Comparison of ENCODE assay signal across 25 mouse cellular contexts in the genomic region with DNA sequence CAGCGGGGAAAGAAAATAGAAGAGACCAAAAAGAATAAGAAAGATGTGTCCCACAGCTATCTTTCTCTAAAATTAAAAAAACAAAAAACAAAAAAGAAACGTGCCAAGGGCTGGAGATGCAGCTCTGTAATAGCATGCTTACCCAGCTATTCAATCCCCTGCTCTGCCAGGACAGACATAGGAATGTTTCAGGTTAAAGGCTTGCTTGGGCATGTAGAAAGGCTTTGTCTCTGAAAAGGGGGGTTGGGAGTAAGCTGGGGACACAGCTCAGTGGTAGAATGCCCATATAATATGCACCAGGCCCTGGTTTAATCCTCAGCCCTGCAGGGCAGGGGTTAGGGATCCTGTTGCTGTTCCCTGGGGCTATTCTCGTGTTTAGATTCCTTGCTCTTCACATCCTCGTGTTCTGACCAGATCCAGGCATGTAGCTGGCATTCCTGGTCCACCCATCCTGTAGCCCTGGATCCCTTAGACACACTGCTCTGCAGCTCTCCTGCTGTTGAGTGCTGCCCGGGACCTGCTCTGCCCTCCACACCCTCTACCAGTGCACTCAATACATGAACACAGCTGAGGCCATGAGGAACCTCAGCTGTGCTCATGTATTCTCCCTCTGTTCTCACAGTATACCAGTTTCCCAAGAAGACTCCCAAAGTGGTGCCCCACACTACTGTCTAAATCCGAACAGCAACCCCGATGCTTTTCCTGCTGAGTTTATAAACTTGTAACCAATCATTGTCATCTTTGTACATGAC. TPM values are rescaled to one million over a fixed set of nuclear protein-coding genes. Genes with fewer than 3 reads are reported as not detected.
DNase-seq lines count a peak whose midpoint lies in the region; ATAC-seq lines count a peak whose summit lies in the region.
"Had no signal": no experiment of that assay in that cellular context is flagged by ENCODE, and none has a peak within 500 bp of the region (broad histone marks: within the 10 kb centered on the region; RNA-seq: fewer than 3 reads in every experiment).

No protein-coding gene starts in this region.

- H3K4me3 ChIP-seq in embryonic facial prominence, embryonic 11.5 days (ENCODE audit: low read depth, low read length): no peak overlapping the region
- H3K4me3 ChIP-seq in liver, embryonic 11.5 days (ENCODE audit: low read depth, low read length): no peak overlapping the region
- H3K4me3 ChIP-seq: hindbrain, embryonic 13.5 days; liver, embryonic 12.5 days; midbrain, embryonic 12.5 days had no signal

- ATAC-seq in embryonic facial prominence, embryonic 11.5 days (replicated peaks; ENCODE audit: insufficient number of reproducible peaks, low FRiP score, low TSS enrichment, low read depth): no peak
- ATAC-seq in liver, embryonic 11.5 days (replicated peaks; ENCODE audit: low FRiP score): no peak
- ATAC-seq: activated CD4-positive, CD25-positive, alpha-beta regulatory T cell, adult 4 months; forebrain, embryonic 16.5 days; liver, embryonic 12.5 days had no signal

- no peak overlapping the region for H3K9ac ChIP-seq in embryonic facial prominence, embryonic 11.5 days (replicated peaks; ENCODE audit: low read length)
- no peak overlapping the region for H3K9ac ChIP-seq in liver, embryonic 11.5 days (ENCODE audit: low read depth, low read length)
- H3K9ac ChIP-seq: hindbrain, embryonic 13.5 days; liver, embryonic 12.5 days; midbrain, embryonic 12.5 days had no signal

- H3K36me3 ChIP-seq in embryonic facial prominence, embryonic 11.5 days (replicated peaks; ENCODE audit: control insufficient read depth, insufficient read depth, low read depth, low read length): peaks cover 9% of the 10 kb centered on the region
- H3K36me3 ChIP-seq in liver, embryonic 11.5 days (ENCODE audit: control insufficient read depth, insufficient read depth, low read length): peaks cover 36% of the 10 kb centered on the region

- 82% methylated on average over 7 of the region's 7 CpGs for WGBS in embryonic facial prominence, embryonic 11.5 days
- WGBS in liver, embryonic 11.5 days: 90% methylated on average over 7 of the region's 7 CpGs

- H3K27me3 ChIP-seq in embryonic facial prominence, embryonic 11.5 days (ENCODE audit: control insufficient read depth, insufficient read depth, low read length): no peaks in the 10 kb centered on the region
- H3K27me3 ChIP-seq in liver, embryonic 11.5 days (replicated peaks; ENCODE audit: control insufficient read depth, insufficient read depth, low read length): no peaks in the 10 kb centered on the region
- H3K27me3 ChIP-seq: hindbrain, embryonic 13.5 days; liver, embryonic 12.5 days; midbrain, embryonic 12.5 days had no signal

- no peak overlapping the region for H3K4me2 ChIP-seq in embryonic facial prominence, embryonic 11.5 days (ENCODE audit: low read depth, low read length)
- no peak overlapping the region for H3K4me2 ChIP-seq in liver, embryonic 11.5 days
- H3K4me2 ChIP-seq: hindbrain, embryonic 13.5 days; liver, embryonic 12.5 days; midbrain, embryonic 12.5 days had no signal

- H3K27ac ChIP-seq in embryonic facial prominence, embryonic 11.5 days (replicated peaks; ENCODE audit: low read depth, low read length): no peak overlapping the region
- no peak overlapping the region for H3K27ac ChIP-seq in liver, embryonic 11.5 days (ENCODE audit: low read depth, low read length)
- H3K27ac ChIP-seq: hindbrain, embryonic 13.5 days; liver, embryonic 12.5 days; midbrain, embryonic 12.5 days had no signal

- no peaks in the 10 kb centered on the region for H3K4me1 ChIP-seq in embryonic facial prominence, embryonic 11.5 days (ENCODE audit: control insufficient read depth, insufficient read depth, low read length)
- no peaks in the 10 kb centered on the region for H3K4me1 ChIP-seq in liver, embryonic 11.5 days (replicated peaks; ENCODE audit: control insufficient read depth, insufficient read depth, low read length)
- H3K4me1 ChIP-seq: hindbrain, embryonic 13.5 days; liver, embryonic 12.5 days; midbrain, embryonic 12.5 days had no signal

- DNase-seq in CD4-positive helper T cell, adult 2 months (ENCODE audit: low read depth, low spot score): peak; percentile 10
- peak; percentile 50 for DNase-seq in ES-CJ7 (ENCODE audit: low read depth, low spot score)
- DNase-seq in embryonic facial prominence, embryonic 11.5 days (ENCODE audit: low spot score): peak; percentile 29
- peak; percentile 36 for DNase-seq in gonadal fat pad, adult 2 months (ENCODE audit: low read depth)
- DNase-seq in spleen, adult 18-20 months: no peak
- no peak for DNase-seq in spleen, postnatal 4 days (ENCODE audit: low spot score in 2 of 2)
- DNase-seq in liver, embryonic 11.5 days (ENCODE audit: low spot score): no peak
- DNase-seq: adrenal gland, adult 8-10 months; cerebellum, adult 18-20 months; cerebellum, postnatal 36 days; gastrocnemius, postnatal 25 days; heart, postnatal 36 days; kidney, adult 18-20 months; kidney, postnatal 4 days; layer of hippocampus, adult 9-11 months; left cerebral cortex, postnatal 4 days; lung, adult 18-20 months; lung, postnatal 10 days; right cerebral cortex, postnatal 14 days; thymus, postnatal 36 days had no signal

- H3K9me3 ChIP-seq in embryonic facial prominence, embryonic 11.5 days (replicated peaks; ENCODE audit: control insufficient read depth, low read length): no peaks in the 10 kb centered on the region
- no peaks in the 10 kb centered on the region for H3K9me3 ChIP-seq in liver, embryonic 11.5 days (ENCODE audit: control insufficient read depth, low read length)
- H3K9me3 ChIP-seq: liver, embryonic 12.5 days had no signal

RNA-seq across cellular contexts. Expression of gene Pdcd6ip, which starts 37.8 kb away (rescaled TPM):
- polyA plus RNA-seq in embryonic facial prominence, embryonic 11.5 days (2014; fragmentation: Nextera tagmentation; extraction: Ambion mirVana): 46.1 and 51.4 TPM in 2 replicates
- polyA plus RNA-seq in gonadal fat pad, adult 2 months (2012; rRNA removed): 69.2 and 71.4 TPM in 2 replicates
- 66.4 and 79.6 TPM in 2 replicates for polyA plus RNA-seq in liver, embryonic 11.5 days (2014; fragmentation: Nextera tagmentation; extraction: Ambion mirVana)

Comparison
In these comparisons a context has a peak if more than half of its experiments do, and no peak if none do; other contexts are left out.
1. DNase-seq: peak in CD4-positive helper T cell, adult 2 months (single experiment), ES-CJ7 (single experiment), embryonic facial prominence, embryonic 11.5 days (single experiment) and gonadal fat pad, adult 2 months (single experiment); none in spleen, adult 18-20 months (0 of 2), spleen, postnatal 4 days (0 of 2) and liver, embryonic 11.5 days (single experiment).